Mouse (Mus musculus) CH12.LX (cell line): Measurements from ENCODE around the gene Ebf4. TPM values are rescaled to one million over a fixed set of nuclear protein-coding genes. Genes with fewer than 3 reads are reported as not detected.

Experiments
- DNase-seq: peaks from one replicate; pipeline ENCODE4 v3.0.0-alpha.2; 2013; ENCODE audit errors: extremely low read depth
- H3K27ac ChIP-seq: 2 replicates; pipeline ENCODE4 v1.5.1; 2012; ENCODE audit warnings: low read depth, mild to moderate bottlenecking, control low read depth, moderate library complexity; ENCODE audit not compliant: insufficient read depth
- H3K27me3 ChIP-seq: replicated peaks from 2 replicates; pipeline ENCODE3; 2012; ENCODE audit warnings: inconsistent platforms
- H3K36me3 ChIP-seq, 2 experiments: replicated peaks in 1 of 2; 2 replicates each; pipeline versions ENCODE3 to v1.6.1; 2012; ENCODE audit warnings: inconsistent platforms in 1 of 2, low read length in 1 of 2, mild to moderate bottlenecking in 1 of 2, mixed read lengths in 1 of 2, moderate library complexity in 1 of 2; ENCODE audit not compliant: control insufficient read depth in 1 of 2, insufficient read depth in 1 of 2
- H3K4me1 ChIP-seq, 2 experiments: 2 replicates each; pipeline ENCODE4 v1.6.1; 2012; ENCODE audit warnings: inconsistent platforms in 1 of 2, moderate library complexity in 1 of 2; ENCODE audit not compliant: insufficient read depth in 2 of 2, control insufficient read depth in 1 of 2
- H3K4me2 ChIP-seq: 2 replicates; pipeline ENCODE4 v1.6.1; 2012; ENCODE audit warnings: low read depth, mild to moderate bottlenecking, control low read depth; ENCODE audit not compliant: poor library complexity, insufficient read depth, severe bottlenecking
- H3K4me3 ChIP-seq, 3 experiments: fragments of 150-350 bp in 1 of 3; sonication (generic) in 1 of 3; replicated peaks in 1 of 3; 2 replicates each; pipeline versions ENCODE3 to v1.5.1; 2011 to 2012; ENCODE audit warnings: low read depth in 2 of 3, low read length in 2 of 3, mild to moderate bottlenecking in 2 of 3, moderate library complexity in 2 of 3, control low read depth in 1 of 3, improper control_type of control experiment in 1 of 3, inconsistent platforms in 1 of 3, mixed read lengths in 1 of 3; ENCODE audit not compliant: poor library complexity in 1 of 3
- H3K79me2 ChIP-seq: replicated peaks from 2 replicates; pipeline ENCODE4 v1.6.1; 2012; ENCODE audit warnings: mild to moderate bottlenecking, moderate library complexity; ENCODE audit not compliant: control insufficient read depth, poor library complexity, insufficient read depth, severe bottlenecking; ENCODE audit errors: extremely low read depth
- H3K9ac ChIP-seq: 2 replicates; pipeline ENCODE4 v1.6.1; 2012; ENCODE audit warnings: low read depth, mild to moderate bottlenecking, control low read depth, moderate library complexity; ENCODE audit not compliant: insufficient read depth
- H3K9me3 ChIP-seq: replicated peaks from 2 replicates; pipeline ENCODE3; 2012; ENCODE audit warnings: low read length, inconsistent platforms, mixed read lengths
- CTCF ChIP-seq, 2 experiments: IDR thresholded peaks in 1 of 2; conservative IDR thresholded peaks in 1 of 2; 2 replicates each; pipeline ENCODE4 v1.5.1; 2011 to 2012; ENCODE audit warnings: low read depth in 2 of 2, low read length in 2 of 2, improper control_type of control experiment in 1 of 2, inconsistent platforms in 1 of 2, mild to moderate bottlenecking in 1 of 2, moderate library complexity in 1 of 2
- JUN ChIP-seq: IDR thresholded peaks from 2 replicates; pipeline ENCODE4 v1.6.1; 2011; ENCODE audit warnings: low read depth, mild to moderate bottlenecking, low read length, improper control_type of control experiment, moderate library complexity; ENCODE audit not compliant: insufficient read depth
- JUND ChIP-seq: conservative IDR thresholded peaks from 2 replicates; pipeline ENCODE4 v1.6.1; 2011; ENCODE audit warnings: low read depth, low read length, improper control_type of control experiment
- MYC ChIP-seq: IDR thresholded peaks from 2 replicates; pipeline ENCODE4 v1.6.1; 2011; ENCODE audit warnings: low read depth, mild to moderate bottlenecking, improper control_type of control experiment, low read length
- NRF1 ChIP-seq: IDR thresholded peaks from 2 replicates; pipeline ENCODE4 v1.6.1; 2014; ENCODE audit warnings: low read depth, mild to moderate bottlenecking, inconsistent platforms, low read length, improper control_type of control experiment, moderate library complexity
- RAD21 ChIP-seq: IDR thresholded peaks from 2 replicates; pipeline ENCODE4 v1.6.1; 2011; ENCODE audit warnings: low read depth, mild to moderate bottlenecking, low read length, improper control_type of control experiment, moderate library complexity
- RCOR1 ChIP-seq: conservative IDR thresholded peaks from 2 replicates; pipeline ENCODE4 v1.6.1; 2012; ENCODE audit warnings: low read depth, mild to moderate bottlenecking, inconsistent platforms, low read length, improper control_type of control experiment
- SMC3 ChIP-seq: IDR thresholded peaks from 2 replicates; pipeline ENCODE4 v1.6.1; 2011; ENCODE audit warnings: low read depth, low read length, improper control_type of control experiment
- TBP ChIP-seq: conservative IDR thresholded peaks from 2 replicates; pipeline ENCODE4 v1.6.1; 2011; ENCODE audit warnings: low read depth, low read length, improper control_type of control experiment
- TCF12 ChIP-seq: IDR thresholded peaks from 2 replicates; pipeline ENCODE4 v1.6.1; 2014; ENCODE audit warnings: low read depth, mild to moderate bottlenecking, inconsistent platforms, low read length, improper control_type of control experiment
- dilution Hi-C: fragments of 300-500 bp; cut with MboI; formaldehyde crosslinking; loops from 2 replicates; pipeline ENCODE4 v1.14.3; 2020; ENCODE audit warnings: low sequenced_read_pairs; ENCODE audit not compliant: extremely low pct_unique_long_range_greater_than_20kb, extremely low pct_ligation_motif_present
- in situ Hi-C: fragments of 300-500 bp; cut with MboI; formaldehyde crosslinking; loops from 3 replicates; pipeline ENCODE4 v1.14.3; 2019; ENCODE audit warnings: low sequenced_read_pairs, low pct_ligation_motif_present, low pct_unique_long_range_greater_than_20kb, mixed read lengths
- polyA plus RNA-seq: library from polyadenylated mRNA; unstranded; fragments of >175 nt; gene quantifications from 2 replicates; pipeline ENCODE4 v1.2.1, GENCODE M21; 2012; ENCODE audit warnings: low read depth; ENCODE audit not compliant: insufficient read length
- total RNA-seq, 2 experiments: library from RNA; depleted of rRNA; stranded (reverse); fragments of 300-350 nt in 1 of 2; fragments of >200 nt in 1 of 2; gene quantifications; 2 replicates each; pipeline ENCODE4 v1.2.3; 2012 to 2014

The Ebf4 gene
- total and polyA plus RNA-seq, 3 experiments: 0.13 TPM; not detected in 2

DNA sequence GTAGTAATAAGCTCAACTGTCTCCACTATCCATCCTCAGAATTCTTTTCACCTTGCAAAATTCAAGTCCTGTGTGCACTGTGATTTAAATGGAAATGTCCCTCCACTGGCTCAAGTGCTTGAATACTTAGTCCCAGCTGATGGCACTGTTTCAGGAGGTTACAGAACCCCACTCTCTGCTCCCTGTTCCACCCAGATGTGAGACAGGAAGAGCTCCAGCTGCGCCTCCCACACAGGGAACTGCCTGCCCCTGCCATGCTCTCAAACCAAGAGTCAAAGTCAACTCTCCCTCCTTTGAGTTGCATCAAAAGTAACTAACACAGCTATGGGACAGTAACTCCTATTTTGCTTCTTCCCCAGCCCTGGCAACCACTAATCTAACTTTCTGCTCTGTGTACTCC, 91.2 kb downstream of the Ebf4 start:
- no peak overlapping the region for H3K4me3 ChIP-seq
- dilution Hi-C loops: no loop called here
- TF ChIP-seq NRF1: no peak
- H3K36me3 ChIP-seq: no peaks in the 10 kb centered on the region
- H3K9me3 ChIP-seq: no peaks in the 10 kb centered on the region
- peaks cover 0 to 6% of the 10 kb centered on the region in 2 experiments; a peak in 2 of 4 replicates for H3K4me1 ChIP-seq
- no peak for DNase-seq
- no peak overlapping the region for H3K4me2 ChIP-seq
- H3K27me3 ChIP-seq: peaks cover 18% of the 10 kb centered on the region
- in situ Hi-C loops: no loop called here
- H3K9ac ChIP-seq: no peak overlapping the region
- no peaks in the 10 kb centered on the region for H3K79me2 ChIP-seq
- H3K27ac ChIP-seq: no peak overlapping the region

DNA sequence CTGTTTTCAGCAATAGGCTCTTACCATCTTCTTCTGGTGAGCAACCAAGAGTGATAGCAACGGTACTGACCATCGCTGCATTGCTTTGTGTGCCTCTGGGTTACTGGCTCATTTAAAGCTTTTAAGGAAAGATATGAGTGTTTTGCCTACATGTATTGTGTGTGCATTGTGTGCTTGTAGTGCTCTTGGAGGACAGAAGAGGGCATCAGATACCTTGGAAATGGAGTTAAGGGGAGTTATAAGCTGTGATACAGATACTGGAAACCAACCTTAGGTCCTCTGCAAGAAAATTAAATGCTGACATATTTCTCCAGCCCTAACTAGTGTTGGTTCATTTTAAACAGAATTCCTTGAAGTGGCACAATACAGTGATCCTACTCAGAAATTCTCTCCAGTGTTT, 93.8 kb downstream of the Ebf4 start:
- peak; percentile 65 for TF ChIP-seq SMC3
- TF ChIP-seq JUND: no peak
- no peak for TF ChIP-seq JUN
- no peak for TF ChIP-seq TBP
- TF ChIP-seq RCOR1: no peak
- peak; percentile 79 for TF ChIP-seq RAD21
- peak; percentile 32 to 73; a peak in 3 of 4 replicates for TF ChIP-seq CTCF (conservative IDR thresholded peaks at IDR 0.05 in 1 of 2, IDR thresholded peaks at IDR 0.05 in 1 of 2; ENCODE audit: low read depth in 2 of 2, low read length in 2 of 2)
- in situ Hi-C loops (no loop called here), dilution Hi-C loops (no loop called here)
- Histone ChIP-seq H3K9me3 (no peaks in the 10 kb centered on the region), H3K4me1 (peaks cover 0 to 17% of the 10 kb centered on the region in 2 experiments; a peak in 2 of 4 replicates), H3K4me3 (no peak overlapping the region), H3K79me2 (no peaks in the 10 kb centered on the region), H3K36me3 (no peaks in the 10 kb centered on the region), H3K4me2 (no peak overlapping the region), H3K9ac (no peak overlapping the region), H3K27ac (no peak overlapping the region), H3K27me3 (peaks cover 7% of the 10 kb centered on the region)
- DNase-seq: peak; percentile 46

DNA sequence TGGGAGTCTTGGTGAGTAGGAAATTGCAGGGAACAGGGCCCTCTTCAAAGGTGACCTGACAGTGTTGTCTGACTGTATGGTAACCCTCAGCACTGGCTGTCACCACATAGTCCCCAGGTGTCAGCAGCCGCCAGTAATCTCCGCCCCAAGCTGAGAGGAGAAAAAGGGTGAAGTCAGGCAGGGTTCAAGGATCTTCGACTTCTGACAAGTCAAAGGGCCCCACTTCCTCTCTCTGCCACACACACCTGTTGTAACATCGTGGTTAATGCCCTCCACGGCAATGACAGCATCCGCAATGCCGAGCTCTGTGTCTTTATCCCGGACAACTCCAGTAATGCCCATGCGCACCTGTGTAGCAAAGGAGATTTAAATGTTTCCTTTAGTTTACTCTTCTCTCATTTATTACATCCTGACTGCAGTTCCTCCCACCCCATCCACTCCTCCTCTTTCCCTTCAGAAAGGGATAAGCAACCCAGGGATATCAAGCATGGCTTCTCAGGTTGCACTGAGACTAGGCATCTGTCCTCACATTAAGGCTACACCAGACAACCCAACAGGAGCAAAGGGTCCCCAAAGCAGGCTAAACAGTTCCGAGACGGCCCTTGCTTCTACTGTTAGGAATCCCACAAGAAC, 96.1 kb downstream of the Ebf4 start:
- dilution Hi-C loops (no loop called here), in situ Hi-C loops (no loop called here)
- TF ChIP-seq RCOR1: no peak
- no peak for TF ChIP-seq TCF12
- TF ChIP-seq MYC: no peak
- Histone ChIP-seq H3K9me3 (no peaks in the 10 kb centered on the region), H3K27me3 (no peaks in the 10 kb centered on the region), H3K27ac (no peak overlapping the region), H3K9ac (no peak overlapping the region), H3K36me3 (no peaks in the 10 kb centered on the region), H3K4me2 (no peak overlapping the region), H3K4me1 (peaks cover 0 to 17% of the 10 kb centered on the region in 2 experiments; a peak in 2 of 4 replicates), H3K4me3 (no peak overlapping the region), H3K79me2 (no peaks in the 10 kb centered on the region)
- DNase-seq: no peak
